Mouse (Mus musculus) megakaryocyte progenitor cell, adult 5-6 weeks (primary cell): Measurements from ENCODE around the gene Trir. TPM values are rescaled to one million over a fixed set of nuclear protein-coding genes. Genes with fewer than 3 reads are reported as not detected.

ENCODE experiments used
- ATAC-seq: replicated peaks from 2 replicates; pipeline ENCODE4 v1.8.0; 2016; ENCODE audit warnings: mild to moderate bottlenecking, moderate TSS enrichment, inconsistent platforms; ENCODE audit not compliant: poor library complexity
- total RNA-seq, 2 experiments: library from RNA; stranded (forward) in 1 of 2; stranded (reverse) in 1 of 2; fragments of 157-497, 149-512 nt in 1 of 2; fragments of 200-1000 nt in 1 of 2; gene quantifications; 2 replicates each; pipeline versions ENCODE4 v1.2.3 to v1.2.4; 2015 to 2017

Trir gene
- total RNA-seq, 2 experiments from 2014 or later: 132 to 212 TPM

- ATAC-seq: no peak
These were observed 9.2 kb downstream of the Trir start for GRCm38 (mm10) chr8:85035728-85036310.

- ATAC-seq: peak; percentile 15; the same call in 1 of the 2 replicates
These were observed 9.7 kb downstream of the Trir start for GRCm38 (mm10) chr8:85036381-85036717.

GRCm38 (mm10) chr8:85036718-85037365, 10.2 kb downstream of the Trir start, which contains the start of gene Tnpo2:
TSS of gene Tnpo2 (plus strand) at chr8:85036915.
- ATAC-seq: peak; percentile 74

- ATAC-seq: peak; percentile 15
These were observed 10.7 kb downstream of the Trir start for GRCm38 (mm10) chr8:85037366-85037680.

- ATAC-seq: peak; percentile 21; the same call in 1 of the 2 replicates
These were observed 11.3 kb downstream of the Trir start for GRCm38 (mm10) chr8:85037681-85038531.

- ATAC-seq: no peak
These were observed 17.0 kb downstream of the Trir start for GRCm38 (mm10) chr8:85043619-85044018.

GRCm38 (mm10) chr8:85057367-85057766, 30.7 kb downstream of the Trir start:
- no peak for ATAC-seq

- peak; percentile 94 for ATAC-seq
These were observed 33.4 kb downstream of the Trir start, which contains the start of gene Fbxw9 for GRCm38 (mm10) chr8:85059879-85060616. TSS of gene Fbxw9 (plus strand) at chr8:85060055.

GRCm38 (mm10) chr8:85062603-85063002, 36.0 kb downstream of the Trir start:
- no peak for ATAC-seq

- no peak for ATAC-seq
These were observed 38.6 kb downstream of the Trir start for GRCm38 (mm10) chr8:85065213-85065612.

- no peak for ATAC-seq
These were observed 40.5 kb downstream of the Trir start for GRCm38 (mm10) chr8:85067155-85067554.

GRCm38 (mm10) chr8:85067982-85068381, 41.4 kb downstream of the Trir start, which contains the start of gene Gm5741:
TSS of gene Gm5741 (minus strand) at chr8:85067982.
- no peak for ATAC-seq

GRCm38 (mm10) chr8:85071041-85071440, 44.4 kb downstream of the Trir start:
- ATAC-seq: 0 out of 2 replicates have a peak, but pooled peaks have one; percentile 2

- ATAC-seq: peak; percentile 89
These were observed 45.1 kb downstream of the Trir start, which contains the start of gene Dhps for GRCm38 (mm10) chr8:85071514-85072281. TSS of gene Dhps (plus strand) at chr8:85071757.

GRCm38 (mm10) chr8:85072364-85072929, 45.8 kb downstream of the Trir start:
- no peak for ATAC-seq

- ATAC-seq: no peak
These were observed 46.5 kb downstream of the Trir start for GRCm38 (mm10) chr8:85073041-85073612.

- ATAC-seq: no peak
These were observed 47.5 kb downstream of the Trir start for GRCm38 (mm10) chr8:85074167-85074566.

- ATAC-seq: no peak
These were observed 48.0 kb downstream of the Trir start for GRCm38 (mm10) chr8:85074617-85075016.

GRCm38 (mm10) chr8:85076001-85076400, 49.4 kb downstream of the Trir start:
- ATAC-seq: no peak
